Mouse (Mus musculus) layer of hippocampus, adult 2 months (tissue): ENCODE results near the gene Klf5. TPM values are rescaled to one million over a fixed set of nuclear protein-coding genes. Genes with fewer than 3 reads are reported as not detected.

Source experiments
- DNase-seq, 2 experiments: peaks; one replicate each; pipeline ENCODE4 v3.0.0; 2022; ENCODE audit warnings: low spot score in 2 of 2
- H3K27ac ChIP-seq: fragments of 200-600 bp; 2 replicates; pipeline ENCODE4 v1.8.1; 2022
- H3K4me3 ChIP-seq: fragments of 200-600 bp; 2 replicates; pipeline ENCODE4 v1.8.1; 2022; ENCODE audit warnings: mild to moderate bottlenecking
- CTCF ChIP-seq: fragments of 200-600 bp; conservative IDR thresholded peaks from 2 replicates; pipeline ENCODE4 v1.8.1; 2022; ENCODE audit warnings: antibody characterized with exemption, mild to moderate bottlenecking, moderate library complexity
- total RNA-seq, 2 experiments: library from RNA; stranded (reverse); gene quantifications; 2 replicates each; pipeline ENCODE4 v1.2.3; 2021

Gene Klf5
- total RNA-seq, 2 experiments from 2014 or later, result 6.7 to 7.4 TPM

DNA sequence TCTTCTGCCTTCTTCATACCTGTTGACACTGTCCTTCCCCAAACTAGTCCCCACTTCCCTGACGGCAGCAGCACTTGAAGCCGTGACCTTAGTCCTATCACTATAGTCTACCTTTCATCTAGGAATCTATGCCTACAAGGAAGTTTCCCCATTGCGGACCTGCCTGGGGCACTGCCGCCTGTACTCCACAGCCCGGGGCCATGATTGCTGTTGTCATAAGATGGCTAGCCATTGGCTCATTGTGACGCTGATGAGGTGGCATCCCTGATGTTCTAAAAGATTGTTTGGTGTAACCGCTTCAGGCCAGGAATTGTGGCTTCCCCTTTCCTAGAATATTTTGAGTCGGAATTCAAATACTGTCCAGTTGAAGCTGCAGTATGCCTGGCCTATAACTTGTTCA lies 4.1 kb upstream of the Klf5 start:
- TF ChIP-seq CTCF, result no peak
- Histone ChIP-seq H3K4me3 (no peak overlapping the region), H3K27ac (no peak overlapping the region)
- DNase-seq, result no peak

DNA sequence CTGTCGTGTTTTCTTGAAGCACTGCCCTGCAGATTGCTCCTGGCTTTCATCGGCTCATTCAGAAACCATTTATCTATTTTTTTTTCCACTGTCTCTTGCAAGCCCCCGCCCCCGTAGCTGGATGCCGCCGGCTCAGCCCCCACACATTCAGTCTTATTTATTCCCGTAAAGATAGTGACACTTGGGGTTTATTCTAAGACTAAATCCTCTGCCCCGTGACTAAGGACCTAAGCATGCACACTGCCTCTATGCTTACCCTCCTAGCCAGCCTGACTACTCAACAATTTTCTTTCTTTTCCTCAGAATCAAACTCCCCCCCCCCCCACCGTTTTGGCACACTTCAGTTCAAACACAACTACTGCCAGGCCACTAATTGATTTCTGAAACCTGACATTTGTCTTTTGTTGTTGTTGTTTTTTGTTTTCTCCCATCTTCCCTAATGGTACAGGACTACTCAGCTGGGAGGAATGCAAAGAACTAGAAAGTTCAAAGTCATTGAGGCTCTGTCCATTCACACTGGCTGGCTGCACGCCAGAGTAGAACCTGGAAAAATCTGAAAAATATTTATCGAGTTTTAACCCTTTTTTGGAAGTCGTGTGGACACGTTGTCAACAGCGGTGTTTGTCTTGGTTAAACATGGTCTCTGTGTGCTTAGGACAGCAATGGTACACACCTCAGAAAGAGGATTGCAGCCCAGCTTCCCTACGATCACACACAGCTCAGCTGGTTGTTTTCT lies 2.7 kb upstream of the Klf5 start:
- H3K4me3 ChIP-seq, result no peak overlapping the region
- no peak for TF ChIP-seq CTCF
- no peak for DNase-seq
- H3K27ac ChIP-seq, result no peak overlapping the region

DNA sequence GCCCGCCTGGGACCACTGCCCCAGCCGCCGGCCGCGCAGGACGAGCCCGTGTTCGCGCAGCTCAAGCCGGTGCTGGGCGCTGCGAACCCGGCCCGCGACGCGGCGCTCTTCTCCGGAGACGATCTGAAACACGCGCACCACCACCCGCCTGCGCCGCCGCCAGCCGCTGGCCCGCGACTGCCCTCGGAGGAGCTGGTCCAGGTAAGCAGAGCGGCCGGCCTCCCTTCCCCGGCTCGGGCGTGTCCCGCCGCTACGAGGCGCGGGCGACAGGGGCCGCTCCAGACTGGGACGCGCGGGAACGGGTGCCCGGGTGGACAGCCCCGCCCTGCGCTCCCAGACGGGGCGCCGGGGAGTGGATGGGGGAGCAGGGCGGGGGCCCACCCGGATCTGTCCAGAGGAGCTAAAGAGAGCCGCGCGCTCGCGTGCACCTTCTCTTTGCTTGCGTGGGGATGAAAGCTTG lies 561 bp downstream of the Klf5 start:
- TF ChIP-seq CTCF, result peak; percentile 54
- Histone ChIP-seq H3K4me3 (peak overlapping the region; percentile 80), H3K27ac (peak overlapping the region; percentile 76)
- peak; percentile 15 to 37 for DNase-seq

DNA sequence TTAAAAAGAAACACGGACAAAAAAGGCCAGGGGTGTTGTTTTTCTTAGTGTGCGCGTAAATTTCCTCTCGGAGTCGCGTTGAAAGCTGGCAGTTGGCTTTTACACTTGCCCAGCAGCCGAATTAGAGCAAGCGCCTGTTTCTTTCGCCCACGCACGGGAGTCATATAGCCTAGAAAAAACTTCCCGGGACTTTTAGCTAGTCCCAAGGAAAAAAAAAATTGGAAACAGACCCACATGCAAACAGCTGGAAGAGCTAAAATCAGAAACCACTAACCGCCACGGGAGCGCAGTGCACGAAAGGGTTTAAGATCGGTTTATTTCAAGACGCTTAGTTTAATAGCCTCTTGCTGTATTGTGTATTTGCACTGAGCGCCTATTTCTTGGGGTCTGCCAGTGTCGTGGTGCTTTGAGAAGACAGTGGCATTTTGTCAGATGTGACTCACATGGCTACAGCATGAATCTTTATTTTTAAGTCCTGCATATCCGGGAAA lies 1.3 kb downstream of the Klf5 start:
- peak overlapping the region; percentile 76 for H3K27ac ChIP-seq
- DNase-seq, result peak in 1 of 2 experiments; percentile 17
- peak overlapping the region; percentile 80 for H3K4me3 ChIP-seq
- no peak for TF ChIP-seq CTCF

DNA sequence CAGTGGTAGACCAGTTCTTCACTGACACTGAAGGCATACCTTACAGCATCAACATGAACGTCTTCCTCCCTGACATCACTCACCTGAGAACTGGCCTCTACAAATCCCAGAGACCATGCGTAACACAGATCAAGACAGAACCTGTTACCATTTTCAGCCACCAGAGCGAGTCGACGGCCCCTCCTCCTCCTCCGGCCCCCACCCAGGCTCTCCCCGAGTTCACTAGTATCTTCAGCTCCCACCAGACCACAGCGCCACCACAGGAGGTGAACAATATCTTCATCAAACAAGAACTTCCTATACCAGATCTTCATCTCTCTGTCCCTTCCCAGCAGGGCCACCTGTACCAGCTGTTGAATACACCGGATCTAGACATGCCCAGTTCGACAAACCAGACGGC lies 3.0 kb downstream of the Klf5 start:
- Histone ChIP-seq H3K27ac (no peak overlapping the region), H3K4me3 (no peak overlapping the region)
- no peak for TF ChIP-seq CTCF
- DNase-seq, result no peak

DNA sequence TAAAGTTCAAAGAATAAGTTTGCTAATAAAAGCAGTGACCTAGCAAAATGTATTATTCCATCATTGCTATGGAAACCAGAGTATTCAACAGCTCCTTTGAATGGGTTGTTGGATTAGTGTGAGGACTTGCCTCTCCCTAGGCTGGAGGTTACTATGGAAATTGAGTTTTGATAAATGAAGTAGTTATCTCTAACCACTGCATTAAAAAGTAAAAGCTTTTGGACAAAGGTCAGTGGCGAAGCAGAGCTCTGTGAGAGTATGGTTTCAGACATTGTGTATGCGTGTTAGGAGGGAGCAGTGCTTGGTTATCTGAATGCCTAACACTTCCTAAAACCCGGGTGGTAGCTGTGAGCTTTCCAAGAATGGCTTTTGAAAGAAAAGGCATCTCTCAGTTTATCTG lies 5.9 kb downstream of the Klf5 start:
- DNase-seq, result no peak
- no peak for TF ChIP-seq CTCF
- Histone ChIP-seq H3K27ac (no peak overlapping the region), H3K4me3 (no peak overlapping the region)

DNA sequence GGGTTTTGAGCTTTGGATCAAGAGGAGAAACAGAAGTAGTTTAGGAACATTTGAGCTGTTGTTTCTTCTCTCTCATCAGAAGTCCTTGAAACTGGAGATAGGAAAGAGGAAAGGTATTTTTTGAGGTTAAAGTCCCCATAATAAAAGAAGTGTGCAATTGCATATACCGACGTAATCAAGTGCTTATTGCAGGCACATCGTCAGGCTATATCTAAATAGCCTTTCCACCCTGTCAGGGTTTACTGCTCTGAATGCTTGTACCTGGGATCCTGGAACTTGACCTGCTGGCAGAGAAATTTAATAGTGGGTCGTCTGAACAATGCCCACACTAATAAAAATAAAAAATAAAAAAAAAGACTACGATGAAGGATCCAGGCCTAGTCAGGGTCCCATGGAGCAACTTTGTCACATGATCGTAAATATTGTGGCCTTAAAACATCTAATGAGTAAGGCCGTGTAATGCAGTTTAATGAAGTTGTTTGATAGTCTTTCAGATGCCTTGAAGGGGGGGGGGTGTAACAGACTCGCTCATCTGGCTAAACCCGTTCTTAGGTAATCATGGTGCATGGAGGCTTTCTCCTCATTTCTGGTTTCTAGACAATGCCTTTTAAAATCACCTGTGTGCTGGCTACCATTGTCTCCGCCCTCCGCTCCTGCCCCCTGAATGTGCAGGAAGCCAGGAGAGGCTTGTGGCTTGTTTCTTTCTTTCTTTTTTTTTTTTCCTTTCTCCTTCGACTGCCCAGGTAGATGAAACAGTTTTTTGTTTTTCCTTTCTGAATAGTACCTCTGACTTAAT lies 6.7 kb downstream of the Klf5 start:
- no peak for TF ChIP-seq CTCF
- Histone ChIP-seq H3K27ac (no peak overlapping the region), H3K4me3 (no peak overlapping the region)
- no peak for DNase-seq

DNA sequence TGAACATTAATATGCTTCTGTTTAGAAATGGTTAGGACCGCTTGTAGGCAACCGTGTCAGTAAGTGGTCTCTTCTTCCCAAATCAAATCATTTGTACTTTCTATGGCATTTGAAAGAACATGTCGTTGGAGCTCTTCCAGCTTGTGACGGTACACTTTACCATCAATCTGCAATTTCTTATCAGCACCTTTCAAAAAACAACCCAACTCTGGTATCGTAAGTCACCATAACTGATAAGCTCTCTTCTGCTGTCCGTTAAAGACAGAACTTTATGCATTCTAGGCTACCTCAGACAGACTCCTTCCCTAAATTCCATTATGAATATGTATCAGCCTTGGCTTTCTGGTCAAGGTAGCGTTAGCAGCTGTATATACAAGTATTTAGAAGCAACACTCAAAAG lies 7.9 kb downstream of the Klf5 start:
- TF ChIP-seq CTCF, result no peak
- no peak overlapping the region for H3K4me3 ChIP-seq
- no peak overlapping the region for H3K27ac ChIP-seq
- DNase-seq, result no peak

DNA sequence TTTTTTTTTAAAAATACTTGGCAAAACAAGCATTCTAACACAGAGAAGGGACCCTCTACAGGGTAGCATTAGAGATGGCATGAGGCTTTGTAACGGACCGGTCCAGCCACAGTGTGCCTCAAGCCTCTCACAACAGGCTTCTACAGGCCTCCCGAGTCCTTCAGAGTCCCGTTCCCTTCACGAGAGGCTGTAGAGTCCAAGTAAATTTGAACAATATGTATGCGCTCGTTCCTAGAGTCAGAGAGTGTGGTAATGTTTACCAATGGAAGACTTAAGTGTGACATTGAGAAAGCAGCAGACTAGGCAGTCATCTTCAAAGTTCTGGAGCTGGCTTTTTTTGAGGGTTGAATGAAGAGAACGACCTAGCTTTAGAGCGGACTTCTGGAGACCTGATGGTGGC lies 11.1 kb downstream of the Klf5 start:
- no peak for DNase-seq
- Histone ChIP-seq H3K27ac (no peak overlapping the region), H3K4me3 (no peak overlapping the region)
- TF ChIP-seq CTCF, result no peak

DNA sequence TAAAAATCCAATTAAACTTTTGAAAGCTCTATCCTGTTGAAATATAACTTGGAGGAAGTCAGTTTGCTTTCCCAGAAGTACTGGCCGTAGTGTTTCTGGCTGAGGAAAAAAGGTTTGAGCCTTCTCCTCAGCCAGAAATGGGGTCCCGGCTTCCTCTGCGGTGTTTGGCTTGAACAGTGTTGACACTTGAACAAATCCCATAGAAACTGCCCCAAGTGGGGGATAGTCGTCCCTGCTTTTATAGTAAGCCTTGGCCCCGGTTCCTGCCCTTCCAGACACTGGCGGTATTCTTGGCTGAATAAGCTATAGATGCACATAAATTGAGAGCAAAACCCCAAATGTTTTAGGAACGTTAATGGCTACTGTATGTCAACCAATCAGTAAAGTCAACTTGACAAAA lies 11.9 kb downstream of the Klf5 start:
- Histone ChIP-seq H3K27ac (no peak overlapping the region), H3K4me3 (peak overlapping the region; percentile 17; the same call in 1 of the 2 replicates)
- no peak for TF ChIP-seq CTCF
- no peak for DNase-seq

DNA sequence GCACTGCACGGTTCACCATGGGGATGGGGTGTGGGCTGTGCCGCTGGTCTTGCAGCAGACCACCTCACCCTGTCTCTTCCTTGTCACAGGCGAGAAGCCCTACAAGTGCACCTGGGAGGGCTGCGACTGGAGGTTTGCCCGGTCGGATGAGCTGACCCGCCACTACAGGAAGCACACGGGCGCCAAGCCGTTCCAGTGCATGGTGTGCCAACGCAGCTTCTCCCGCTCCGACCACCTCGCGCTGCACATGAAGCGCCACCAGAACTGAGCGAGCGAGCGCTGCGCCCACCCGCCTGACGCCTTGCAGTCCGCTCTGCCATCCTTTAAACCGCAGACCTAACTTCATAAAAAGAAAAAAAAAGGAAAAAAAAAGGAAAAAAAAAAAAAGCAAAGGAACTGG lies 14.6 kb downstream of the Klf5 start:
- TF ChIP-seq CTCF, result no peak
- no peak for DNase-seq
- Histone ChIP-seq H3K27ac (no peak overlapping the region), H3K4me3 (no peak overlapping the region)

DNA sequence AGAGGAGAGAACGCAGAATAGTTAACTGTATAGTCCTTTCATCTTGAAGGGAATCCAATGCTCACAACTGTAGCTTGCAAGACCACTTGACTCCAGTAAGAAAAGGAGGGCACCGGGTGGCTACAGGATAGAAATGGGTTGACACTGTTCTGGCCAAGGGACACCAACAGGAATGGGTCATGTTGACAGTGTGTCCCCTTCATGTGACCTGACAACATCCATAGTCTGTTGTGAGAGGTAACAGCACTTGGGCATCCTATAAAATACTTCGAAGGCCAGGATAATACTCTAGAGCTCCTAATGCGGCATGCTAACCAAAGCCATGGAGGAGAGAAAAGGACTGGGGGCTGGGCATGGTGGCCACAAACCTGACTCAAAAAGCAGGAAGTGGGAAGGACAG lies 17.8 kb downstream of the Klf5 start:
- no peak overlapping the region for H3K27ac ChIP-seq
- DNase-seq, result no peak
- H3K4me3 ChIP-seq, result no peak overlapping the region
- TF ChIP-seq CTCF, result no peak

DNA sequence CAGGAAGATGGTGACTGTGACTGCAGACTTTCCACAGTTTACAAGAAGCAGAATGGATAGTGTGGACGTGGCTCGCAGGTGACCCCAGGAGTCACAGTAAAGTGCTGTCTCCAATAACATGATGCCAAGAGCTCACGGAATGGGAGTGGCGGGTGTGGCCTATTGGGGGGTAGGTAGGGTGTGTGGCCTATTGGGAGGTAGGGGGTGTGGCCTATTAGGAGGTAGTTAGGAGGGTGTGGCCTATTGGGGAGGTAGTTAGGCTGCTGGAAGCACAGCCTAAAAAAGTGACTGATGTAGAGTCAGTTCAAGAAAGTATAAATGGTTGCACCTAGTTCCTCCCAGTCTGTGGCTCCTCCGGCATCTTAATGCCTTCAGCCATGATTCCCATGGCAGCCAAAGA lies 22.2 kb downstream of the Klf5 start:
- TF ChIP-seq CTCF, result no peak
- no peak overlapping the region for H3K4me3 ChIP-seq
- DNase-seq, result no peak

More for the DNA sequence above, 22.2 kb downstream of the Klf5 start:
- no peak overlapping the region for H3K27ac ChIP-seq
